Mouse (Mus musculus) neural tube, embryonic 11.5 days (tissue): ENCODE data around the gene Hist1h4k. TPM values are rescaled to one million over a fixed set of nuclear protein-coding genes. Genes with fewer than 3 reads are reported as not detected.
"Not testable (repeated sequence)": the region's sequence is repeated elsewhere in the genome, so short reads cannot be mapped to it uniquely, and the experiment has no call there.

Experiments used
- ATAC-seq: fragments of 200-750 bp; cut with Nextera tagmentation; 2 replicates; pipeline ENCODE4 v1.8.0; 2017; ENCODE audit warnings: moderate number of reproducible peaks, mild to moderate bottlenecking, moderate TSS enrichment, moderate library complexity; ENCODE audit not compliant: insufficient read depth, low FRiP score, low TSS enrichment
- DNase-seq: peaks from one replicate; pipeline ENCODE4 v3.0.0-alpha.2; 2015; ENCODE audit warnings: low spot score
- H3K27ac ChIP-seq: fragments of 300-500 bp; sonication (generic); 2 replicates; pipeline ENCODE4 v1.5.1; 2014; ENCODE audit warnings: low read depth, mild to moderate bottlenecking, low read length
- H3K27me3 ChIP-seq: fragments of 300-500 bp; sonication (generic); 2 replicates; pipeline ENCODE4 v1.6.1; 2014; ENCODE audit warnings: mild to moderate bottlenecking, low read length, mixed read lengths; ENCODE audit not compliant: control insufficient read depth, insufficient read depth
- H3K36me3 ChIP-seq: fragments of 300-500 bp; sonication (generic); 2 replicates; pipeline ENCODE4 v1.6.1; 2014; ENCODE audit warnings: mild to moderate bottlenecking, low read length, moderate library complexity, mixed read lengths; ENCODE audit not compliant: control insufficient read depth, insufficient read depth
- H3K4me1 ChIP-seq: fragments of 300-500 bp; sonication (generic); 2 replicates; pipeline ENCODE4 v1.6.1; 2014; ENCODE audit warnings: low read length, mixed read lengths; ENCODE audit not compliant: control insufficient read depth, insufficient read depth
- H3K4me2 ChIP-seq: fragments of 300-500 bp; sonication (generic); 2 replicates; pipeline ENCODE4 v1.6.1; 2014; ENCODE audit warnings: low read depth, mild to moderate bottlenecking, moderate library complexity
- H3K4me3 ChIP-seq: fragments of 300-500 bp; sonication (generic); 2 replicates; pipeline ENCODE4 v1.5.1; 2014; ENCODE audit warnings: low read depth, low read length
- H3K9ac ChIP-seq: fragments of 300-500 bp; sonication (generic); 2 replicates; pipeline ENCODE4 v1.6.1; 2014; ENCODE audit warnings: mild to moderate bottlenecking, low read length
- H3K9me3 ChIP-seq: fragments of 300-500 bp; sonication (generic); 2 replicates; pipeline ENCODE4 v1.6.1; 2016; ENCODE audit warnings: low read length; ENCODE audit not compliant: control insufficient read depth
- WGBS: fragments of 180-500 bp; shearing (Covaris S2); extraction: QIAGEN DNeasy Blood & Tissue Kit; methylation state at CpG from one replicate; pipeline ENCODE4 v1.1.7; 2014; 5-methylcytosine and 5-hydroxymethylcytosine counted together
- polyA plus RNA-seq: library from polyadenylated mRNA; unstranded; fragments of >200 nt; fragmentation: Nextera tagmentation; extraction: Ambion mirVana; gene quantifications from 2 replicates; pipeline ENCODE4 v1.2.1, GENCODE M21; 2014

Gene Hist1h4k
- polyA plus RNA-seq, 1 experiment from 2014 or later: 1.8 TPM

- H3K4me3 ChIP-seq: peak within 1 kb of the TSS; percentile 37
- peak within 1 kb of the TSS; percentile 94 for H3K27ac ChIP-seq
- H3K4me2 ChIP-seq: peak within 1 kb of the TSS; percentile 77
- H3K4me1 ChIP-seq: peaks cover 9% of the 10 kb centered on the region; the same call in 1 of the 2 replicates
- no peaks in the 10 kb centered on the region for H3K36me3 ChIP-seq
- peak; percentile 35; the same call in 1 of the 2 replicates for ATAC-seq
- WGBS: under 1% methylated on average over 44 of the region's 44 CpGs
- H3K9me3 ChIP-seq: no peaks in the 10 kb centered on the region
- no peaks in the 10 kb centered on the region for H3K27me3 ChIP-seq
- peak; percentile 80 for DNase-seq
- peak within 1 kb of the TSS; percentile 74 for H3K9ac ChIP-seq
Measured at GRCm38 (mm10) chr13:21779767-21780731, 29.7 kb upstream of the Hist1h4k start, which contains the start of gene Hist1h1b. TSS of gene Hist1h1b (minus strand) at chr13:21780625.

- H3K4me2 ChIP-seq: peak overlapping the region; percentile 77
- H3K9me3 ChIP-seq: no peaks in the 10 kb centered on the region
- H3K27me3 ChIP-seq: no peaks in the 10 kb centered on the region
- 6% methylated on average over 33 of the region's 33 CpGs for WGBS
- H3K9ac ChIP-seq: peak overlapping the region; percentile 74
- peak overlapping the region; percentile 94 for H3K27ac ChIP-seq
- H3K4me3 ChIP-seq: peak overlapping the region; percentile 37
- DNase-seq (peak; percentile 83), ATAC-seq (peak; percentile 80)
- no peaks in the 10 kb centered on the region for H3K36me3 ChIP-seq
- H3K4me1 ChIP-seq: peaks cover 4% of the 10 kb centered on the region; the same call in 1 of the 2 replicates
Measured at GRCm38 (mm10) chr13:21778814-21779766, 28.8 kb upstream of the Hist1h4k start.

GRCm38 (mm10) chr13:21755707-21756106, 5.4 kb upstream of the Hist1h4k start:
- DNase-seq (no peak), ATAC-seq (no peak)
- Histone ChIP-seq H3K4me2 (no peak overlapping the region), H3K27ac (no peak overlapping the region), H3K36me3 (no peaks in the 10 kb centered on the region), H3K4me3 (no peak overlapping the region), H3K27me3 (no peaks in the 10 kb centered on the region), H3K4me1 (peaks cover 3% of the 10 kb centered on the region; the same call in 1 of the 2 replicates), H3K9ac (no peak overlapping the region), H3K9me3 (no peaks in the 10 kb centered on the region)
- WGBS: 81% methylated on average over 1 of the region's 1 CpGs

- Histone ChIP-seq H3K9ac (peak overlapping the region; percentile 26), H3K4me2 (peak overlapping the region; percentile 70), H3K27ac (peak overlapping the region; percentile 76), H3K4me3 (peak overlapping the region; percentile 38)
- DNase-seq: peak; percentile 46
- H3K4me1 ChIP-seq, H3K36me3 ChIP-seq, H3K9me3 ChIP-seq, ATAC-seq, H3K27me3 ChIP-seq: not testable (repeated sequence)
- 2% methylated on average over 23 of the region's 26 CpGs for WGBS
Measured at GRCm38 (mm10) chr13:21754294-21755001, 4.1 kb upstream of the Hist1h4k start.

- Histone ChIP-seq H3K4me3 (peak within 1 kb of the TSS; percentile 38), H3K9ac (peak within 1 kb of the TSS; percentile 57), H3K4me2 (peak within 1 kb of the TSS; percentile 70), H3K27ac (peak within 1 kb of the TSS; percentile 87)
- peak; percentile 77 for DNase-seq
- not testable (repeated sequence) for H3K36me3 ChIP-seq, H3K27me3 ChIP-seq, H3K9me3 ChIP-seq, H3K4me1 ChIP-seq
- WGBS: 0% methylated on average over 26 of the region's 50 CpGs
- ATAC-seq: peak; percentile 92
Measured at GRCm38 (mm10) chr13:21753524-21754285, 3.4 kb upstream of the Hist1h4k start, which contains the start of the genes Hist1h2ak and Hist1h2bn. TSS of gene Hist1h2ak (minus strand) at chr13:21753827. TSS of gene Hist1h2bn (plus strand) at chr13:21754123.

- Histone ChIP-seq H3K4me2 (peak overlapping the region; percentile 70), H3K27me3 (no peaks in the 10 kb centered on the region), H3K9ac (peak overlapping the region; percentile 57), H3K4me3 (peak overlapping the region; percentile 38), H3K36me3 (no peaks in the 10 kb centered on the region), H3K27ac (peak overlapping the region; percentile 87), H3K9me3 (no peaks in the 10 kb centered on the region), H3K4me1 (peaks cover 9% of the 10 kb centered on the region; the same call in 1 of the 2 replicates)
- ATAC-seq (no peak), DNase-seq (peak; percentile 18)
- 2% methylated on average over 10 of the region's 10 CpGs for WGBS
Measured at GRCm38 (mm10) chr13:21753051-21753523, 2.8 kb upstream of the Hist1h4k start.

- Histone ChIP-seq H3K27ac (peak overlapping the region; percentile 69; the same call in 1 of the 2 replicates), H3K27me3 (no peaks in the 10 kb centered on the region), H3K36me3 (no peaks in the 10 kb centered on the region), H3K9me3 (no peaks in the 10 kb centered on the region), H3K4me3 (no peak overlapping the region), H3K9ac (no peak overlapping the region), H3K4me1 (peaks cover 9% of the 10 kb centered on the region; the same call in 1 of the 2 replicates), H3K4me2 (peak overlapping the region; percentile 70)
- WGBS: 53% methylated on average over 3 of the region's 3 CpGs
- ATAC-seq: no peak
- peak; percentile 18 for DNase-seq
Measured at GRCm38 (mm10) chr13:21752356-21752755, 2.1 kb upstream of the Hist1h4k start.
